Mouse (Mus musculus) forebrain, embryonic 13.5 days (tissue): Measurements from ENCODE around the gene Cyb5r3. TPM values are rescaled to one million over a fixed set of nuclear protein-coding genes. Genes with fewer than 3 reads are reported as not detected.

Experiments
- ATAC-seq: fragments of 200-750 bp; cut with Nextera tagmentation; 2 replicates; pipeline ENCODE4 v1.8.0; 2017
- H3K27ac ChIP-seq: fragments of 300-500 bp; sonication (generic); 2 replicates; pipeline ENCODE4 v1.5.1; 2015; ENCODE audit warnings: inconsistent platforms, mild to moderate bottlenecking, moderate library complexity
- H3K27me3 ChIP-seq: fragments of 300-500 bp; sonication (generic); 2 replicates; pipeline ENCODE4 v1.6.1; 2015; ENCODE audit warnings: mild to moderate bottlenecking, inconsistent platforms
- H3K36me3 ChIP-seq: fragments of 300-500 bp; sonication (generic); 2 replicates; pipeline ENCODE4 v1.6.1; 2015; ENCODE audit warnings: mild to moderate bottlenecking, inconsistent platforms; ENCODE audit not compliant: poor library complexity, severe bottlenecking
- H3K4me1 ChIP-seq: fragments of 300-500 bp; sonication (generic); 2 replicates; pipeline ENCODE4 v1.6.1; 2015; ENCODE audit warnings: inconsistent platforms
- H3K4me2 ChIP-seq: fragments of 300-500 bp; sonication (generic); 2 replicates; pipeline ENCODE4 v1.6.1; 2015; ENCODE audit warnings: inconsistent platforms, mild to moderate bottlenecking, moderate library complexity
- H3K4me3 ChIP-seq: fragments of 300-500 bp; sonication (generic); 2 replicates; pipeline ENCODE4 v1.5.1; 2015; ENCODE audit warnings: mild to moderate bottlenecking, inconsistent platforms
- H3K9ac ChIP-seq: fragments of 300-500 bp; sonication (generic); 2 replicates; pipeline ENCODE4 v1.6.1; 2015; ENCODE audit warnings: mild to moderate bottlenecking, inconsistent platforms
- H3K9me3 ChIP-seq: fragments of 300-500 bp; sonication (generic); replicated peaks from 2 replicates; pipeline ENCODE4 v1.6.1; 2016; ENCODE audit warnings: inconsistent platforms
- WGBS: fragments of 180-500 bp; shearing (Covaris S2); methylation state at CpG from one replicate; pipeline ENCODE4 v1.1.7; 2015; 5-methylcytosine and 5-hydroxymethylcytosine counted together
- polyA plus RNA-seq: library from polyadenylated mRNA; unstranded; fragments of >200 nt; fragmentation: Nextera tagmentation; extraction: Ambion mirVana; gene quantifications from 2 replicates; pipeline ENCODE4 v1.2.1, GENCODE M21; 2015

Cyb5r3 gene
- polyA plus RNA-seq: 99.0 and 107 TPM in 2 replicates

DNA sequence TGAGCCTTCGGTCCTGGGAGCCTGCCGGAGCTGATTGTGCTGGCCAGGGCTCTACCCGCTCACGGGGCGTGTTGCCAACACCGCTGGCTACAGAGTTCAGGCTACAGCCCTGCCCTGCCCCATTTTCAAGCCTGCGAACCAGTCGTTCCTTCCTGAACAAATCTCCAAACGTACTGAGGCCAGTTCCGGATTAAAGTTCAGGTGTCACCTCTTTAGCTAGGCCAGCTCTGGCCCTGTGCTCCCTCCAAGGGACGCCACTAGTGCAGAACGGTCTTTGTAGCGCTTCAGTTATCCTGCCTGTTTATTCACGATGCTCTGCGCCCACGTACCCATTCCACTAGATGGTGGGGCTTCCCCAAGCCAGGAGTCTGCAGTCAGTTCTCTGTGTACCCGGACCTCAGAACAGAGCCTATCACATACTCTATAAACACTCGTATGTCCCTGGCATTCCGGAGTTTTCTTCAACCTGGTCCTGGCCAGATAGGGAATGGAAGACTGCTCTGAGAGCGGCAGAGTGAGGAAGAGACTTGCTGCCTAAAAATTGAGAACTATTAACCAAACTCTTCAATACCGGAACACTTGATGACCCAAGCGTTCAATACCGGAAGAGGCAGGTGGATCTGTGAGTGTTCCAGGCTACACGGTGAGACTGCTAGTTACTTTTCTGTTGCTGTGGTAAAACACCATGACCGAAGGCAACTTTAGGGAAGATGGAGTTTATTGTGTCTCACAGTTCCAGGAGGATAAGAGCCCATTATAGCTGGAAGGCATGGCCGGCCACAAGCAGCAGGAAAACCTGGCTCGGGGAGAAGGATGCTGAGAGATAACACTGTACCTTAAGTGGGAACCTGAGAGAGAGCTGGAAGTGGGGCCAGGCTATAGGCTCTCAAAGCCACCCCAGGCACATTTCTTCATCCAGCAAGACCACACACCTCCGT lies at the start of gene Cyb5r3:
Gene Cyb5r3, minus strand, starts transcription at position 101 of the 938 bp plus-strand sequence.
- H3K27ac ChIP-seq: peak within 1 kb of the TSS; percentile 73
- peaks cover 27% of the 10 kb centered on the region for H3K4me1 ChIP-seq
- H3K27me3 ChIP-seq: no peaks in the 10 kb centered on the region
- no peaks in the 10 kb centered on the region for H3K36me3 ChIP-seq
- H3K9ac ChIP-seq: peak within 1 kb of the TSS; percentile 87
- ATAC-seq: peak; percentile 76
- no peaks in the 10 kb centered on the region for H3K9me3 ChIP-seq
- WGBS: 35% methylated on average over 28 of the region's 28 CpGs
- peak within 1 kb of the TSS; percentile 91 for H3K4me3 ChIP-seq
- H3K4me2 ChIP-seq: peak within 1 kb of the TSS; percentile 75

DNA sequence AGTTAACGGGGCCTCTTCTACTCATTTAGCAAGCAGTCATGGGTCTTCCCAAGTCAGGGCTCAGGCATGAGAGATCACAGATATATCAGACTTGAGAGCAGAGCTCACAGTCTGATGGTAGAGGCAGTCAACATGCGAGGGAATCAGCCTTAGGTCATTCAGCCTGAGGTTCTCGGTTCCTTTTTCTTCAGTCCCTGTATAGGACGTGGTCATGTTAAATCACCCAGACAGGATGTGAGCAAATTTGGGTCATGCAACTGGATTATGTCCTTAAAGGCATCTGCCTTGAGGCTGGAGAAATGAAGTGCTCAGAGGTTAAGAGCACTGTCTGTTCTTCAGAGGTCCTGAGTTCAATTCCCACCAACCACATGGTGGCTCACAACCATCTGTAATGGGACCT lies 49.3 kb upstream of the Cyb5r3 start:
- no peak overlapping the region for H3K9ac ChIP-seq
- WGBS: 93% methylated on average over 4 of the region's 4 CpGs
- H3K27ac ChIP-seq: no peak overlapping the region
- H3K27me3 ChIP-seq: no peaks in the 10 kb centered on the region; the same call in 1 of the 2 replicates
- peaks cover 13% of the 10 kb centered on the region for H3K4me1 ChIP-seq
- no peak overlapping the region for H3K4me3 ChIP-seq
- no peaks in the 10 kb centered on the region for H3K9me3 ChIP-seq
- no peak overlapping the region for H3K4me2 ChIP-seq
- H3K36me3 ChIP-seq: no peaks in the 10 kb centered on the region
- no peak for ATAC-seq

DNA sequence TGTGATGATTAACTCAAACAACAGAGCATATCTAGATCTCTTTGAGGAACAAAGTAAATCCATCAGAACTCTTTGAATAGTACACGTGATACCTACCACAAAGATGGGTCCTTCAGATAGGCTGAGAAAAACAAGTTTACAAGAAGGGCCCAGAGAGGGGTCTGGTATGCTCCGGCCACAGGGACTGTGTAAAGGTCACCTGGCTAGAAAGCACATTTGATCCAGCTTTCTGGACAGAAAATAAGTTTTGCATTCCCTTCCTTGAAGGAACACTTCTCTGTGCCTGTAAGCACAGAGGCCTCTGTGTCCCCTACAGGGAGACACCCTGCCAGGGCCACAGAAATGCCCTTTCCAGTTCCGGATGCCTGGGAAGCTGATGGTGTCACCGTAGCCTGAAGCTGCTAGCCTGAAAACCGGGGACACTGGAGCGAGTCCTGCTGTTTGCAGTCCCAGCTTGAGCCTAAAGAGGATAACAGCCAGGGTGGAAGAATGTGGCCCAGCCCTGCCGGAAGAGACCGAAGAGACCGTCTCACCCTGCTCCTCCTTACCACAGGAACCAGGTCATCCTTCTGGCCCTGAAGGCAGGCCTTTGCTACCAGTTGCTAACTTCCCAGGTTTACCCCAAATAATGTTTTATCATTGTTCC lies 48.1 kb upstream of the Cyb5r3 start:
- Histone ChIP-seq H3K36me3 (no peaks in the 10 kb centered on the region), H3K4me2 (no peak overlapping the region), H3K4me3 (no peak overlapping the region), H3K9ac (no peak overlapping the region), H3K27me3 (no peaks in the 10 kb centered on the region; the same call in 1 of the 2 replicates), H3K4me1 (peaks cover 13% of the 10 kb centered on the region), H3K27ac (no peak overlapping the region), H3K9me3 (no peaks in the 10 kb centered on the region)
- 67% methylated on average over 9 of the region's 9 CpGs for WGBS
- no peak for ATAC-seq

DNA sequence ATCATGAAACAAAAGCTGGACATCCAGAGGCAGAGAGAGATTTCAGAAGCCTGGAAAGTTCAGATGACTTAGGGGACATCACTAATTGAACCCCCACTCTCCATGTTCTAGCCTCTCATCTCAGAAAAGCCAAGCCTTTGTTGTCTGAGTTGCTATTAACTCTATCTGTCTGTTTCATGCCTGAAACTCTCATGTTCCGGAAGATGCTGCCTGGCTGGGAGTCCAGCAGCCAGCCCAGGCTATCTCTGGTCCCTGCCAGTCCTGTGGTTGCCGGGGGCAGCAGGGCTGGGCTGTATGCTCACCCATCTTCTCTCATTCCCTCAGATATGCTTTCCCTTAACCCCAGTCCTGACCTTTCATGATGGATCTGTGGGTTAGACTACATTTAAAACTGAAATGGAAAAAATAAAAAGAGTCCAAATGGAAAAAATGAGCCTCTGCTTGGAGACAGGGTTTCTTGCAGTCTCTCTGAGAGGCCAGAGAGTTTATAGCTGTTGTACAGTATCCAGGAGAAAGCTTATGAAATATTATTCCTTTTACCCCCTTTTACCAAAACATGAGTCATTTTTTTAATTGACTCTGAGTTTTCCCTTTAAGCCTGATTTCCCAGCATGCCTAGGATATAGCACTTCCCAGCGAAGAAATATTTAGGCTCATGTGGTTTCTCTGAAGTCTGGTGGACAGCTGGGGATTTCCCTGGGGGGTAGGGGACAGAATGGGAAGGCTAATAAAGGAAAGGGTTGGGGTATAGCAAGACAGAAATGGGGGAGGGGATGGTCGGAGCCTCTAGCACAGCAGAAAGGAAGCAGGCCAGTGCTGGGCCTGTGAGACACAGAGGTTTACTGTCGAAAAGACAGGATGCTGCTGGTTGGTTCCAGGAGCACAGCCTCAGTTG lies 43.2 kb upstream of the Cyb5r3 start:
- ATAC-seq: 0 out of 2 replicates have a peak, but pooled peaks have one; percentile 53
- 34% methylated on average over 5 of the region's 5 CpGs for WGBS
- H3K4me2 ChIP-seq: no peak overlapping the region
- H3K36me3 ChIP-seq: no peaks in the 10 kb centered on the region
- no peak overlapping the region for H3K9ac ChIP-seq
- H3K27me3 ChIP-seq: no peaks in the 10 kb centered on the region; the same call in 1 of the 2 replicates
- peak overlapping the region; percentile 48 for H3K27ac ChIP-seq
- no peaks in the 10 kb centered on the region for H3K4me1 ChIP-seq
- no peaks in the 10 kb centered on the region for H3K9me3 ChIP-seq
- no peak overlapping the region for H3K4me3 ChIP-seq

DNA sequence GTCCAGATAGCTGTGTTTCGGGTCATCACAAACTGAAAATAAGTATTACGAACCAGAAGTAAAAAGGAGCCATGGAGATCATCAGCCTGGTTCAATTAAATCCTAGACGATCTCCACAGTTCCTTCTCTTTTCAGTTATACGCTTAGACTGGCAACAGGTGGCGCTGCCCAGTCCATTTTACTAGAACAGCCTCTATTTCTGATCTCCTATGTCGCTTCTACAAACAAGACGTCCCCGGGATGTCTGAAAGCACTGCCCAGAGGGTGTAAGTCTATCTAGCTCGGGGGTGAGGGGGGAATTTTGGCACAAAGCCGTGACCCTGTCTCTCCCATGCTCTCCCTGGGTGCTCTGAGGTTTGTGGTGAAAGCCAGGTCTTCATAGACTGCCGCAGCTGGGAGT lies 37.8 kb upstream of the Cyb5r3 start:
- Histone ChIP-seq H3K4me3 (peak overlapping the region; percentile 15; the same call in 1 of the 2 replicates), H3K9ac (no peak overlapping the region)

DNA sequence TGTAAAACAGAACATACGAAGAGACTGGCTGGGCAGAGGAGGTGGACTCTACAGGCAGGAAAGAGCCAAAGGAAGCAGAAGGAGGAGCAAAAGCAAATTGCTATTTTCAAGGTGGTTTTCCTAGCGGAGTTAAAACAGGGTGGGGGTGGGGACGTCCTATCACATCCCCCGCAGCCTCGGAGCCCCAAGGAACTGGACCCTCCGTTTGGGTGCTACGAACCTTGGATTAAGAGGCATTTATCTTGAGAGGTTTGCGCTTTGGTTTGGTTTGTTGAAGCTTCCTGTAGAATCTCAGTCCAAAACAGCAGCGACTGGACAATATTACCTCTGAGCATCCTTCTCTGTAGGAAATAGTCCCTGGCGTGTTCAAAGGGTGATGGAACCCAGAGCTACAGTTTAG lies 37.3 kb upstream of the Cyb5r3 start:
- Histone ChIP-seq H3K36me3 (no peaks in the 10 kb centered on the region), H3K4me3 (peak overlapping the region; percentile 15; the same call in 1 of the 2 replicates), H3K4me1 (peaks cover 7% of the 10 kb centered on the region), H3K27ac (no peak overlapping the region), H3K9me3 (no peaks in the 10 kb centered on the region), H3K27me3 (peaks cover 5% of the 10 kb centered on the region; the same call in 1 of the 2 replicates), H3K4me2 (peak overlapping the region; percentile 46), H3K9ac (no peak overlapping the region)
- ATAC-seq: no peak
- 18% methylated on average over 10 of the region's 10 CpGs for WGBS

More for the DNA sequence above, 37.8 kb upstream of the Cyb5r3 start:
- peak overlapping the region; percentile 46 for H3K4me2 ChIP-seq
- no peak for ATAC-seq
- no peaks in the 10 kb centered on the region for H3K36me3 ChIP-seq
- WGBS: 23% methylated on average over 11 of the region's 11 CpGs
- H3K4me1 ChIP-seq: peaks cover 7% of the 10 kb centered on the region
- no peak overlapping the region for H3K27ac ChIP-seq
- H3K27me3 ChIP-seq: peaks cover 5% of the 10 kb centered on the region; the same call in 1 of the 2 replicates
- H3K9me3 ChIP-seq: no peaks in the 10 kb centered on the region

DNA sequence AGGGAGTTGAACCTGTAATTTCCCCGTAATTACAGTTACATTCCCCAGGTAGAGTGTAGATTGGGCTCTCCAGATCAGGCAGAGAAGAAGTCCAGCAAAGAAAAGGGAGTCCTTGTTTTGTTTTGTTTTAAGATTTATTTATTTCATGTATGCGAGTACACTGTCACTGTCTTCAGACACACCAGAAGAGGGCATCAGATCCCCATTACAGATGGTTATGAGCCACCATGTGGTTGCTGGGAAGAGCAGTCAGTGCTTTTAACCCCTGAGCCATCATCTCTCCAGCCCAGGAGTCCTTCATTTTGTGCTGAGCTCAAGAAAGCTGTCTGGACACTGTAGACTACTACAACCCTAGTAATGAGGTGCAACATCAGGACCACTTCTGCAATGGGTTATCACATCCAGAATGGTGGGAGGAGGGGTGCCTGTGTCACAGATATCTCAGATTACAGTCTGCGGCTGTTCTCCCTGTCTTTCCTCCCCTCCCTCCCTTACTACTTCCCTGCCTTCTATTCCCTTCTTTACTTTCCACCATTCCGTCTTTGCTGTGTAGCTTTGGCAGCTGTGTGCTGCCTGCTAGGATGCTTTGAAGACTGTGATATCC lies 36.8 kb upstream of the Cyb5r3 start:
- WGBS: 40% methylated on average over 4 of the region's 4 CpGs
- Histone ChIP-seq H3K9me3 (no peaks in the 10 kb centered on the region), H3K4me2 (peak overlapping the region; percentile 46), H3K27ac (no peak overlapping the region), H3K4me1 (peaks cover 7% of the 10 kb centered on the region), H3K9ac (no peak overlapping the region), H3K27me3 (peaks cover 5% of the 10 kb centered on the region; the same call in 1 of the 2 replicates), H3K4me3 (no peak overlapping the region), H3K36me3 (no peaks in the 10 kb centered on the region)
- ATAC-seq: no peak

DNA sequence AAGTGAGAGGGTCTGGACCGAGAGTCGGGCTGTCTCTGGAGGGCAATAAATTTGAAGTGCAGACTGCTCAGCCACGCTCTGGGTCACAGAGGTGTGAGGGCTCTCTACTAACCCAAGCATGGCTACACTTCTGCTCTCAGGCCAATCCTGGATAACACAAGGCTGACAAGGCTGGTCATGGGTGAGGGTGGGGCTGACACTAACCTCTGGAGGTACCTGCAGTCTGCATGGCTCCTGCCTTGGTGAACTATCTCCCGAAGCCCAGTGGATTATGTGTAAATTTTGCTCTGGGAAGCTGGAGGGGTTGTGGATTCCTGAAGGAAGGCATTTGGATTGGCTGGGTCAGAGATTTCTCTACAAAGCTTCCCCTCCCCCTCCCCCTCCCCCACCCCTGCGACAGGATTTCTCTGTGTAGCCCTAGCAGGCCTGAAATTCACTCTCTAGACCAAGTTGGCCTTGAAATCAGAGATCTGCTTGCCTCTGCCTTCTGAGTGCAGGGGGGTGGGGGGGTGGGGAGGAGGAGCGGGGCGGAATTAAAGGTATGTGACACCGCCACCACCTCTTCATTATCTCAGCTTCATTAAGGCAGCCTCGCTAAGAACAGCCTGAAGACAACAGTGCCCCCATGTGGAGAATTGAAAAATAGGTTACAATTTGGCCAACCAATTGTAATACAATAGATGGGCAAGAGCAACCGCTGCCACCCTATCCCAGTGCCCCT lies 32.5 kb upstream of the Cyb5r3 start:
- no peaks in the 10 kb centered on the region for H3K9me3 ChIP-seq
- no peak overlapping the region for H3K4me3 ChIP-seq
- no peaks in the 10 kb centered on the region for H3K36me3 ChIP-seq
- no peak overlapping the region for H3K9ac ChIP-seq
- peaks cover 5% of the 10 kb centered on the region for H3K4me1 ChIP-seq
- no peak overlapping the region for H3K27ac ChIP-seq
- H3K4me2 ChIP-seq: peak overlapping the region; percentile 37
- peaks cover 5% of the 10 kb centered on the region; the same call in 1 of the 2 replicates for H3K27me3 ChIP-seq
- ATAC-seq: peak; percentile 43; the same call in 1 of the 2 replicates
- 41% methylated on average over 9 of the region's 10 CpGs for WGBS

DNA sequence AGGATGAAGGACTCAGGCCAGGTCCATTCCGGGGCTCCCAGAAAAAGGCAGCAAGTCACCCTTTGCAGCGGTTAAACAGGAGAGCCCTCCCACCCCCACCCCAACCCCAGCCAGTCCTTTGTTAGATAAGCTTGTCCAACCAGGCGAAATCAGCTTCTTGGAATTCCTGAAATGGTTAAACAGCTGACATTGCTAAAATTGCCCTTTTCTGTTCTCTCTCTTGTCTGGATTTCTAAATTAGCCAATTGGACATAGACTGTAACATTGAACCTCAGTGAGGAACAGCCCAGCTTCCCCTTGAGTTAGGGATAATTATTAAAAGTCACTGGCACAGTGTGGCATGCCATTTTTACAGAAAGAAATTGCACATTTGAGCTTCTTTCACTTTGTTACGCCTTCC lies 30.0 kb upstream of the Cyb5r3 start:
- Histone ChIP-seq H3K27me3 (no peaks in the 10 kb centered on the region), H3K36me3 (no peaks in the 10 kb centered on the region), H3K9ac (no peak overlapping the region), H3K4me1 (no peaks in the 10 kb centered on the region), H3K4me2 (no peak overlapping the region), H3K27ac (no peak overlapping the region), H3K4me3 (no peak overlapping the region), H3K9me3 (no peaks in the 10 kb centered on the region)
- 43% methylated on average over 4 of the region's 4 CpGs for WGBS
- ATAC-seq: no peak

DNA sequence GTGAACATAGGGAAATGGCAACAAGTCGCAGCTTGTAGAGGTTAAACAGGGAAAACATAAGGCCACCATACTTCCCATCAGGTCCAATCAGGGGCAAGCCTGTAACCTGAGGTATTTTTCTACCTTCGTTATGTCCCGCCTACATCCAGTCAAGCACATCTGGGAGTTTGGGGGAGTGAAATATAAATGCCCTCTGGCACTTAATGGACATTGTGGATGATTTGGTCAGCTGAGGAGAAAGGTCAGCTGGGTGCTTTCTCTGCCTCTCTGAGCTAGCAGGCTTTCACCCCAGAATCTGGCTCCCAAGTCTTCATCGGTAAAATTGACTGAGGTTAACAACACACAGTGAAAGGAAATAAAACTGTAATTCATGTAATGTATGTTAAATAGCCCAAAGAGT lies 21.0 kb upstream of the Cyb5r3 start:
- no peaks in the 10 kb centered on the region for H3K27me3 ChIP-seq
- no peak overlapping the region for H3K4me3 ChIP-seq
- H3K9ac ChIP-seq: no peak overlapping the region
- WGBS: 95% methylated on average over 4 of the region's 4 CpGs
- peaks cover 7% of the 10 kb centered on the region; the same call in 1 of the 2 replicates for H3K9me3 ChIP-seq
- H3K4me2 ChIP-seq: no peak overlapping the region
- no peak overlapping the region for H3K27ac ChIP-seq
- ATAC-seq: no peak
- no peaks in the 10 kb centered on the region for H3K4me1 ChIP-seq
- no peaks in the 10 kb centered on the region for H3K36me3 ChIP-seq

DNA sequence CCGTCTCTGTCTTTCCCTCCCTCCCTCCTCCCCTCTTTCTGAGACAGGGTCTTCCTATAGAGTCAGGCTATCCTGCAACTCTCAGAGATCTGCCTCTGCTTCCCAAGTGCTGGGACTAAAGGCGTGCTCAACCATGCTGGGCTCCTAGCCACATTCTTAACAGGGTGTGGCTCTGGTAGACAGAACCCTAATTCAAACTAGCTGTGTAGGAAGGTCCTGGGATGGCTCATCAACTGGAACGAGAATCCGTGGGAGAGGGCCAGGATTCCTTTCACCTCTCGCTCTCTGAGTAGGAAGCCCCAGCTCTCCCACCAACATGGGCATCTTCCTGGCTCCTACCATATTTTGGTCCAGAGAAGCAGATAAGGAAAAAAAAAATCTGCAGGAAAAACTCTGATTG lies 10.0 kb upstream of the Cyb5r3 start:
- H3K4me2 ChIP-seq: no peak overlapping the region
- H3K4me3 ChIP-seq: no peak overlapping the region
- no peak overlapping the region for H3K9ac ChIP-seq
- H3K27me3 ChIP-seq: no peaks in the 10 kb centered on the region
- ATAC-seq: no peak
- H3K9me3 ChIP-seq: no peaks in the 10 kb centered on the region
- no peaks in the 10 kb centered on the region for H3K36me3 ChIP-seq
- no peak overlapping the region for H3K27ac ChIP-seq
- 74% methylated on average over 5 of the region's 5 CpGs for WGBS
- no peaks in the 10 kb centered on the region for H3K4me1 ChIP-seq
